Mouse (Mus musculus): ENCODE data around the gene Tpsg1. TPM values are rescaled to one million over a fixed set of nuclear protein-coding genes. Genes with fewer than 3 reads are reported as not detected.

The Tpsg1 gene
- polyA plus RNA-seq (2016; fragmentation: Nextera tagmentation; extraction: Ambion mirVana) = not detected in 2 replicates

- no peak within 1 kb of the TSS for H3K4me3 ChIP-seq
- WGBS = 86% methylated on average over 3 of the region's 3 CpGs
- no peaks in the 10 kb centered on the region for H3K36me3 ChIP-seq
- DNase-seq (ENCODE audit: low spot score) = no peak
- no peak within 1 kb of the TSS for H3K27ac ChIP-seq (replicated peaks)
- no peaks in the 10 kb centered on the region; the same call in 1 of the 2 replicates for H3K4me1 ChIP-seq
- no peaks in the 10 kb centered on the region for H3K9me3 ChIP-seq (replicated peaks)
- peaks cover 3% of the 10 kb centered on the region; the same call in 1 of the 2 replicates for H3K27me3 ChIP-seq (ENCODE audit: low read depth, poor library complexity, severe bottlenecking)
Observed at GRCm38 (mm10) chr17:25368973-25369372, at the start of gene Tpsg1. Gene Tpsg1 (plus strand): TSS chr17:25369273.

- no peak for DNase-seq (ENCODE audit: low spot score)
- Histone ChIP-seq H3K9me3 (replicated peaks) (no peaks in the 10 kb centered on the region), H3K4me3 (no peak overlapping the region), H3K27me3 (ENCODE audit: low read depth, poor library complexity, severe bottlenecking) (no peaks in the 10 kb centered on the region), H3K27ac (replicated peaks) (no peak overlapping the region), H3K4me1 (no peaks in the 10 kb centered on the region), H3K36me3 (no peaks in the 10 kb centered on the region)
- WGBS = 95% methylated on average over 8 of the region's 8 CpGs
Observed at GRCm38 (mm10) chr17:25320819-25321218, 48.3 kb upstream of the Tpsg1 start.

DNA sequence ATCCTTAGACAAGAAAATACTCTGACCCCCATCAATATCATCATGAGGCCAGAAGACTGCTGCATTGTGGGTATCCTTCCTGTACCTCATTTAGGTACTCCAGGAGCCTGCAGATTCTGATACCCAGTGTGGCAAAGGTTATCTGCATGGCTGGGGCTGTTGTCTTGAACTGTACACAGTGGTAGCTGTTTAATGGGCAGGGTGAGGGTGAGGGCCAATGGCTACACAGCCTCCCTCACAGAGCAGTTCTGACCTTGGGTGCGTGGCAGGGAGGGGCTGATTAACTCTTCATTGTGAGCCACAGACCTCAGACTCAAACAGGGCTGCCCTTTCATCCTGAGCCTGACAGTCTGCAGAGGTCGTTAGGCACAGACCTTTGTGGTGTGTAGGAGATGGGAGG, 46.1 kb upstream of the Tpsg1 start:
- Histone ChIP-seq H3K27me3 (ENCODE audit: low read depth, poor library complexity, severe bottlenecking) (no peaks in the 10 kb centered on the region), H3K36me3 (no peaks in the 10 kb centered on the region), H3K9me3 (replicated peaks) (no peaks in the 10 kb centered on the region), H3K4me1 (no peaks in the 10 kb centered on the region), H3K4me3 (no peak overlapping the region), H3K27ac (replicated peaks) (no peak overlapping the region)
- DNase-seq (ENCODE audit: low spot score) = no peak
- WGBS = 37% methylated on average over 2 of the region's 2 CpGs

DNA sequence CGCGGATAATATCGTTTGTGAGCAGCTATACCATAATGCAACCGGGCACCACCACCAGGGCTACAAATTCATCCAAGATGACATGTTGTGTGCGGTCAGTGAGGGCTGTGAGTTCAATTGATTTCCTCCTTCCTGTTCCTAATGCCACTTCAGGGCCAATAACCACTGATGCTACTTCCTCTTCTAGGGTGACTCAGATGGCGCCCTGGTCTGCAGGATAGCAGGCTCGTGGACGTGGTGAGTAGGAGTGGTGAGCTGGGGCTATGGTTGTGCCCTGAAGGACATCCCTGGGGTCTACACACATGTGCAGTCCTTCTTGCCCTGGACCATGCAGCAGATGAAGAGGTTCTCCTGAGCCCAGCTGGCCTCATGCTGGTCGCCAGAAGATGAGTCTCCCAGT, 36.8 kb upstream of the Tpsg1 start:
- Histone ChIP-seq H3K27me3 (ENCODE audit: low read depth, poor library complexity, severe bottlenecking) (peaks cover 13% of the 10 kb centered on the region; the same call in 1 of the 2 replicates), H3K4me3 (no peak overlapping the region), H3K4me1 (no peaks in the 10 kb centered on the region), H3K27ac (replicated peaks) (no peak overlapping the region), H3K36me3 (no peaks in the 10 kb centered on the region), H3K9me3 (replicated peaks) (no peaks in the 10 kb centered on the region)
- WGBS = 82% methylated on average over 9 of the region's 9 CpGs
- DNase-seq (ENCODE audit: low spot score) = no peak

DNA sequence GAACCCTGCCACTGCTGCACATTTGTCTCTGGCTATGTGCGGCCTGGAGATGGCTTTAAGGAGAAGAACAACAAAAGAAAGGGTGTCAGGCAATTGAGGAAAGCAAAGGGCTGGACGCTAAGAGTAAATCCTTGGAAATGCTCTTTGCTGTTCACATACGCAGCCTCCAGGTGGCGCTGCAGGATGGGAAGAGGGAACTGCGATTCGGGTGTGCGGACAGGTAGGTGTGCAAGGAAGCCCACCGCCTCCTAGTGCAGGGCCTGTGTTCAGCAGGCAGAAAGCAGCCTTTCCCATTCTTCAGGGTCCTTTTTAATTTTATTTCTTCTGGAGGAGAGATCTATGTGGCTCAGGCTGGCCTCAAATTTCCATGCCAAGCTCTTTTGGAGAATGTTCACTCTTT, 35.1 kb upstream of the Tpsg1 start:
- Histone ChIP-seq H3K36me3 (no peaks in the 10 kb centered on the region), H3K27ac (replicated peaks) (no peak overlapping the region), H3K9me3 (replicated peaks) (no peaks in the 10 kb centered on the region), H3K4me3 (no peak overlapping the region), H3K27me3 (ENCODE audit: low read depth, poor library complexity, severe bottlenecking) (peaks cover 13% of the 10 kb centered on the region; the same call in 1 of the 2 replicates), H3K4me1 (no peaks in the 10 kb centered on the region)
- WGBS = 2% methylated on average over 8 of the region's 8 CpGs
- DNase-seq (ENCODE audit: low spot score) = peak; percentile 70

GRCm38 (mm10) chr17:25338218-25338617, 30.9 kb upstream of the Tpsg1 start:
- WGBS = 77% methylated on average over 4 of the region's 4 CpGs
- Histone ChIP-seq H3K36me3 (no peaks in the 10 kb centered on the region), H3K27me3 (ENCODE audit: low read depth, poor library complexity, severe bottlenecking) (0 out of 2 replicates have a peak, but pooled peaks cover 12% of the 10 kb centered on the region), H3K9me3 (replicated peaks) (no peaks in the 10 kb centered on the region), H3K27ac (replicated peaks) (no peak overlapping the region), H3K4me3 (no peak overlapping the region), H3K4me1 (no peaks in the 10 kb centered on the region)
- no peak for DNase-seq (ENCODE audit: low spot score)

DNA sequence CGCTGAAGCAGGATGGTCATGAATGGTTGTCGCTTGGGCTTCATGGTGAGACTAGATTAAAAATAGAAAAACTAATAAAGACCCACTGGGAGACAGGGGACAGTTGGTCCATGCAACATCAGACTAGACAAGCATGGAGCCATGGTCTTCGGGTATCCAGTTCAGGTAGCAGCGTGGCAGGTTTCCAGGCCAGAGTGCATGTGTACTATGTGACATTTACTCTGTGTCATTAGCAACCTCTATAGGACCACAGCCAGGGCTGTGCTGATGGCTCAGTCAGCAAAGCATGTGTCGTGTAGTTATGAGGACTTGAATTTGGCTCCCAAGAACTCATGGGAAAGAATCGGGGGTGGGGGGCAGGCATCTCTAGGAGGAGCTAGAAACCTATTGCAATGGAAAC, 29.1 kb upstream of the Tpsg1 start:
- Histone ChIP-seq H3K4me1 (no peaks in the 10 kb centered on the region), H3K9me3 (replicated peaks) (no peaks in the 10 kb centered on the region), H3K27me3 (ENCODE audit: low read depth, poor library complexity, severe bottlenecking) (no peaks in the 10 kb centered on the region), H3K36me3 (no peaks in the 10 kb centered on the region), H3K27ac (replicated peaks) (no peak overlapping the region), H3K4me3 (no peak overlapping the region)
- WGBS = 85% methylated on average over 6 of the region's 6 CpGs
- DNase-seq (ENCODE audit: low spot score) = no peak

GRCm38 (mm10) chr17:25341490-25341889, 27.6 kb upstream of the Tpsg1 start:
- DNase-seq (ENCODE audit: low spot score) = no peak
- Histone ChIP-seq H3K27ac (replicated peaks) (no peak overlapping the region), H3K9me3 (replicated peaks) (no peaks in the 10 kb centered on the region), H3K4me3 (no peak overlapping the region), H3K36me3 (no peaks in the 10 kb centered on the region), H3K27me3 (ENCODE audit: low read depth, poor library complexity, severe bottlenecking) (no peaks in the 10 kb centered on the region), H3K4me1 (no peaks in the 10 kb centered on the region)
- 62% methylated on average over 3 of the region's 3 CpGs for WGBS

GRCm38 (mm10) chr17:25345462-25345861, 23.6 kb upstream of the Tpsg1 start, which contains the start of gene Tpsab1:
Gene Tpsab1 (minus strand): TSS chr17:25345562.
- WGBS = 89% methylated on average over 4 of the region's 4 CpGs
- H3K9me3 ChIP-seq (replicated peaks) = no peaks in the 10 kb centered on the region
- H3K27ac ChIP-seq (replicated peaks) = no peak within 1 kb of the TSS
- no peak for DNase-seq (ENCODE audit: low spot score)
- H3K36me3 ChIP-seq = no peaks in the 10 kb centered on the region
- no peaks in the 10 kb centered on the region for H3K27me3 ChIP-seq (ENCODE audit: low read depth, poor library complexity, severe bottlenecking)
- no peaks in the 10 kb centered on the region for H3K4me1 ChIP-seq
- no peak within 1 kb of the TSS for H3K4me3 ChIP-seq

DNA sequence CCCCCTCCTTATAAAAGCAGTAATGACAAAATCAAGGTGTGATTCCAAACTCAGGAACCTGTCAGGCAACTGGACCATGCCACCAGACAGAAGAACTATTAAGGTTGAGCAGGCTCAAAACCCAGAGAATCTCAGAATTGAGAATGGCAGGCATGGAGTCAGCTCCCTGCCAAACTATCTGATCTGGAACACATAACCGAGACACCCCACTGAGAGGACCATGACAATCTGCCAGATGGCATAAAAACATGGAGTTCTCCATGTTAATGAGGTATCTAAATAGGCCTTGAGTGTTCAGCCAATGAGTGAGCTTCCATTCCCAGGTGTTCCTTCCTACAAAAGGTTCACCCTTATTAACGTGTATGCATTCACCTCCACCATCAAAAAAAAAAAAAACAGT, 7.8 kb upstream of the Tpsg1 start:
- H3K27ac ChIP-seq (replicated peaks) = no peak overlapping the region
- WGBS = 76% methylated on average over 2 of the region's 2 CpGs
- no peaks in the 10 kb centered on the region for H3K36me3 ChIP-seq
- H3K27me3 ChIP-seq (ENCODE audit: low read depth, poor library complexity, severe bottlenecking) = no peaks in the 10 kb centered on the region
- no peak for DNase-seq (ENCODE audit: low spot score)
- no peaks in the 10 kb centered on the region for H3K9me3 ChIP-seq (replicated peaks)
- no peak overlapping the region for H3K4me3 ChIP-seq
- H3K4me1 ChIP-seq = no peaks in the 10 kb centered on the region

- DNase-seq (ENCODE audit: low spot score) = peak; percentile 40
- Histone ChIP-seq H3K9me3 (replicated peaks) (no peaks in the 10 kb centered on the region), H3K4me1 (no peaks in the 10 kb centered on the region), H3K4me3 (no peak overlapping the region), H3K27me3 (ENCODE audit: low read depth, poor library complexity, severe bottlenecking) (no peaks in the 10 kb centered on the region), H3K27ac (replicated peaks) (no peak overlapping the region), H3K36me3 (no peaks in the 10 kb centered on the region)
- WGBS = 9% methylated on average over 1 of the region's 1 CpGs
Observed at GRCm38 (mm10) chr17:25363726-25364125, 5.3 kb upstream of the Tpsg1 start.

DNA sequence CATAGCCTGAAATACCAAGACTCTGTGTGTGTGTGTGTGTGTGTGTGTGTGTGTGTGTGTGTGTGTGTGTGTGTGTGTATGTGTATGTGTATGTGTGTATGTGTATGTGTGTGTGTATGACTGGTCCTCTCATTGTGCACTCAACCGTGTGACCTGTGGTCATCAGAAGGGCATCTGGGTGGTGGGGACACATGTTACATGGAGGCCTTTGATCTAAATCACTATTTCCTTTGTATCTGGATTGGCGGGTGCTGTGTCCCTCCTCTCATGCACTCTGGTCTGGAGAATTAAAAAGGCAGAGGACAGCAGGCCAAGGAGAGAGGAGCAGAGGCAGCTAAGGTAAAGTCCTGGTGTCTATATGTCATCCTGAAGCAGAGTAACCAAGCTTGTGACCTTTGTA, 3.1 kb upstream of the Tpsg1 start, which contains the start of gene Tpsb2:
Tpsb2 (plus strand) TSS at position 301 of the 400 bp plus-strand sequence.
- WGBS = 65% methylated on average over 2 of the region's 2 CpGs
- Histone ChIP-seq H3K27me3 (ENCODE audit: low read depth, poor library complexity, severe bottlenecking) (no peaks in the 10 kb centered on the region), H3K4me1 (no peaks in the 10 kb centered on the region), H3K36me3 (no peaks in the 10 kb centered on the region), H3K4me3 (no peak within 1 kb of the TSS), H3K27ac (replicated peaks) (no peak within 1 kb of the TSS), H3K9me3 (replicated peaks) (no peaks in the 10 kb centered on the region)
- DNase-seq (ENCODE audit: low spot score) = no peak

- no peak overlapping the region for H3K27ac ChIP-seq (replicated peaks)
- H3K4me1 ChIP-seq = no peaks in the 10 kb centered on the region; the same call in 1 of the 2 replicates
- no peak overlapping the region for H3K4me3 ChIP-seq
- no peak for DNase-seq (ENCODE audit: low spot score)
- H3K9me3 ChIP-seq (replicated peaks) = no peaks in the 10 kb centered on the region
- WGBS = 83% methylated on average over 8 of the region's 8 CpGs
- H3K27me3 ChIP-seq (ENCODE audit: low read depth, poor library complexity, severe bottlenecking) = peaks cover 3% of the 10 kb centered on the region; the same call in 1 of the 2 replicates
- peaks cover 21% of the 10 kb centered on the region; the same call in 1 of the 2 replicates for H3K36me3 ChIP-seq
Observed at GRCm38 (mm10) chr17:25372491-25372890, 3.4 kb downstream of the Tpsg1 start.

DNA sequence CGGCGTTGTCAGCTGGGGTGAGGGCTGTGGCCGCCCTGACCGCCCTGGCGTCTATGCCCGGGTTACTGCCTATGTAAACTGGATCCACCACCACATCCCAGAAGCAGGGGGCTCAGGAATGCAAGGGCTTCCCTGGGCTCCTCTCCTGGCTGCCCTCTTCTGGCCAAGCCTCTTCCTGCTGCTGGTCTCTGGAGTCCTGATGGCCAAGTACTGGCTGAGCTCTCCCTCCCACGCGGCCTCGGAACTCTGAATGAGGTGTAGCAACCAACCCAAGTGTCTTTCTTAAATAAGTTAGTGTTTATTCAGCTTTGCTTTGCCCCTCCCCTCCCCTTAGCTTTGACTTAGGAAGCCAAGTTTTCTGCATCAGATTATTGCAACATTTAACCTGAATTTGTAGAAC, 4.9 kb downstream of the Tpsg1 start:
- H3K27ac ChIP-seq (replicated peaks) = no peak overlapping the region
- H3K9me3 ChIP-seq (replicated peaks) = no peaks in the 10 kb centered on the region
- H3K27me3 ChIP-seq (ENCODE audit: low read depth, poor library complexity, severe bottlenecking) = peaks cover 7% of the 10 kb centered on the region; the same call in 1 of the 2 replicates
- H3K36me3 ChIP-seq = peaks cover 21% of the 10 kb centered on the region; the same call in 1 of the 2 replicates
- 47% methylated on average over 9 of the region's 9 CpGs for WGBS
- no peak overlapping the region for H3K4me3 ChIP-seq
- DNase-seq (ENCODE audit: low spot score) = no peak
- H3K4me1 ChIP-seq = no peaks in the 10 kb centered on the region; the same call in 1 of the 2 replicates

Measured in midbrain, embryonic 10.5 days (tissue).